Mouse (Mus musculus) liver, embryonic 11.5 days (tissue): ENCODE results near the gene 6430628N08Rik. TPM values are rescaled to one million over a fixed set of nuclear protein-coding genes. Genes with fewer than 3 reads are reported as not detected.

ENCODE experiments used
- ATAC-seq: fragments of 200-750 bp; cut with Nextera tagmentation; replicated peaks from 2 replicates; pipeline ENCODE4 v1.8.0; 2017; ENCODE audit warnings: moderate number of reproducible peaks, mild to moderate bottlenecking, moderate TSS enrichment, moderate library complexity; ENCODE audit not compliant: low FRiP score
- DNase-seq: peaks from one replicate; pipeline ENCODE4 v3.0.0-alpha.2; 2017; ENCODE audit warnings: low spot score
- H3K27ac ChIP-seq: fragments of 300-500 bp; sonication (generic); 2 replicates; pipeline ENCODE4 v1.5.1; 2014; ENCODE audit warnings: mild to moderate bottlenecking, low read depth, low read length, control low read depth
- H3K27me3 ChIP-seq: fragments of 300-500 bp; sonication (generic); replicated peaks from 2 replicates; pipeline ENCODE4 v1.6.1; 2014; ENCODE audit warnings: low read length, mixed read lengths; ENCODE audit not compliant: control insufficient read depth, insufficient read depth
- H3K36me3 ChIP-seq: fragments of 300-500 bp; sonication (generic); 2 replicates; pipeline ENCODE4 v1.6.1; 2014; ENCODE audit warnings: mild to moderate bottlenecking, low read length, moderate library complexity, mixed read lengths; ENCODE audit not compliant: control insufficient read depth, insufficient read depth
- H3K4me1 ChIP-seq: fragments of 300-500 bp; sonication (generic); replicated peaks from 2 replicates; pipeline ENCODE4 v1.6.1; 2014; ENCODE audit warnings: low read length, mixed read lengths; ENCODE audit not compliant: control insufficient read depth, insufficient read depth
- H3K4me2 ChIP-seq: fragments of 300-500 bp; sonication (generic); 2 replicates; pipeline ENCODE4 v1.6.1; 2014; ENCODE audit warnings: mild to moderate bottlenecking, control low read depth, moderate library complexity
- H3K4me3 ChIP-seq: fragments of 300-500 bp; sonication (generic); 2 replicates; pipeline ENCODE4 v1.5.1; 2014; ENCODE audit warnings: low read depth, low read length, control low read depth
- H3K9ac ChIP-seq: fragments of 300-500 bp; sonication (generic); 2 replicates; pipeline ENCODE4 v1.6.1; 2014; ENCODE audit warnings: low read depth, low read length, control low read depth
- H3K9me3 ChIP-seq: fragments of 300-500 bp; sonication (generic); 2 replicates; pipeline ENCODE4 v1.6.1; 2016; ENCODE audit warnings: low read length, inconsistent platforms, mixed read lengths; ENCODE audit not compliant: control insufficient read depth
- WGBS: fragments of 180-500 bp; shearing (Covaris S2); extraction: QIAGEN DNeasy Blood & Tissue Kit; methylation state at CpG from one replicate; pipeline ENCODE4 v1.1.7; 2014; 5-methylcytosine and 5-hydroxymethylcytosine counted together
- polyA plus RNA-seq: library from polyadenylated mRNA; unstranded; fragments of >200 nt; fragmentation: Nextera tagmentation; extraction: Ambion mirVana; gene quantifications from 2 replicates; pipeline ENCODE4 v1.2.1, GENCODE M21; 2014

The 6430628N08Rik gene
- polyA plus RNA-seq, 1 experiment from 2014 or later, result not detected

- no peaks in the 10 kb centered on the region for H3K36me3 ChIP-seq
- DNase-seq (no peak), ATAC-seq (no peak)
- peak within 1 kb of the TSS; percentile 55 for H3K4me2 ChIP-seq
- WGBS, result under 1% methylated on average over 70 of the region's 71 CpGs
- H3K27me3 ChIP-seq, result peaks cover 100% of the 10 kb centered on the region
- no peak within 1 kb of the TSS for H3K27ac ChIP-seq
- peak within 1 kb of the TSS; percentile 31 for H3K4me3 ChIP-seq
- no peaks in the 10 kb centered on the region for H3K4me1 ChIP-seq
- H3K9ac ChIP-seq, result no peak within 1 kb of the TSS
- no peaks in the 10 kb centered on the region for H3K9me3 ChIP-seq
Observed at GRCm38 (mm10) chr4:115939295-115940102, 49.0 kb downstream of the 6430628N08Rik start, which contains the start of gene Dmbx1. Dmbx1 (minus strand) TSS chr4:115939926.

GRCm38 (mm10) chr4:115940681-115941080 is 50.2 kb downstream of the 6430628N08Rik start:
- Histone ChIP-seq H3K27ac (no peak overlapping the region), H3K9me3 (no peaks in the 10 kb centered on the region), H3K9ac (no peak overlapping the region), H3K36me3 (no peaks in the 10 kb centered on the region), H3K27me3 (peaks cover 100% of the 10 kb centered on the region), H3K4me3 (no peak overlapping the region), H3K4me2 (no peak overlapping the region), H3K4me1 (no peaks in the 10 kb centered on the region)
- ATAC-seq (no peak), DNase-seq (no peak)
- WGBS, result 4% methylated on average over 3 of the region's 3 CpGs

GRCm38 (mm10) chr4:115941242-115941820 is 50.9 kb downstream of the 6430628N08Rik start:
- 13% methylated on average over 9 of the region's 9 CpGs for WGBS
- DNase-seq (no peak), ATAC-seq (no peak)
- peaks cover 100% of the 10 kb centered on the region for H3K27me3 ChIP-seq
- H3K4me1 ChIP-seq, result no peaks in the 10 kb centered on the region
- no peaks in the 10 kb centered on the region for H3K36me3 ChIP-seq
- no peak overlapping the region for H3K27ac ChIP-seq
- H3K4me3 ChIP-seq, result no peak overlapping the region
- no peaks in the 10 kb centered on the region for H3K9me3 ChIP-seq
- no peak overlapping the region for H3K4me2 ChIP-seq
- H3K9ac ChIP-seq, result no peak overlapping the region

DNA sequence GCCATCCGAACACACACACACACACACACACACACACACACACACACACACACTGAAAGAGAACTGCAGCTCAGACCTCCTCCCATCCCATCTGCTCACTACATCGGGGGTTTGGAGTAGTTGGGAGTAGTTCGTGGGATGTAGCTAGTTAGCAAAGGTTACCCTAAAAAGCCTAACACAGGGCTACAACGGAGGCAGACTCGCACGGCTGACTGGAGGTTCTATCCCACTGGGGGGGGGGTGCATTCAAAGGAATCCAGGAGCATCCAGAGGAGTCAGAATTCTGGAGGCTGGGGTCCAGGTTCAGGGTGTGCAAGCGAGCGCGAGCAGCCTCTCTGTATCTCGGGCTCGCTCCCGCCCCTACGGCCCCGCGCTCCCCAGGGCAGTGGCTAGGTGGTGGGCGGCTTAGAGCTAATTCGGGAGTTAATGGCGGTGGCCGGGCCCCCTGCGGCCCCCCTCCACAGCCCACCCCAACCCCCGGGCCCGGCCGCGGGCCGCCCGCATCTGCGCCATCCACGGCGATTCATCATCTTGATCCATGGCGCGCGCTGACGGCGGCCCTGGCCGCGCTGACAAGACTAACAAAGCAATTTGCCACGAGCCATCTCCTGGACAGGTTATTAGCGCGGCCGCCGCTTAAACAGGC is 53.3 kb downstream of the 6430628N08Rik start:
- peak overlapping the region; percentile 26; the same call in 1 of the 2 replicates for H3K4me2 ChIP-seq
- no peaks in the 10 kb centered on the region for H3K36me3 ChIP-seq
- ATAC-seq, result no peak
- H3K9ac ChIP-seq, result no peak overlapping the region
- no peak overlapping the region for H3K27ac ChIP-seq
- no peaks in the 10 kb centered on the region for H3K9me3 ChIP-seq
- no peaks in the 10 kb centered on the region for H3K4me1 ChIP-seq
- WGBS, result 2% methylated on average over 41 of the region's 41 CpGs
- H3K4me3 ChIP-seq, result no peak overlapping the region
- no peak for DNase-seq
- peaks cover 86% of the 10 kb centered on the region for H3K27me3 ChIP-seq

Other genes starting within 250 kb of the 6430628N08Rik start
- 0.71 TPM in 2 replicates for gene Cyp4b1, start 242.9 kb upstream of the 6430628N08Rik start, polyA plus RNA-seq
- gene Efcab14, start 152.9 kb upstream of the 6430628N08Rik start, polyA plus RNA-seq, result 34.9 and 38.7 TPM in 2 replicates
- 0.22 TPM in 1 of 2 replicates, not detected in the other for gene Tex38, start 109.6 kb upstream of the 6430628N08Rik start, polyA plus RNA-seq
- gene Atpaf1, start 105.9 kb upstream of the 6430628N08Rik start, polyA plus RNA-seq, result 42.1 and 48.7 TPM in 2 replicates
- 9.7 and 9.8 TPM in 2 replicates for gene Mob3c, start 62.6 kb upstream of the 6430628N08Rik start, polyA plus RNA-seq
- 43.8 and 46.9 TPM in 2 replicates for gene Mknk1, start 51.5 kb upstream of the 6430628N08Rik start, polyA plus RNA-seq
- not detected in 2 replicates for gene Kncn, start 6.3 kb upstream of the 6430628N08Rik start, polyA plus RNA-seq
- not detected in 2 replicates for gene Dmbx1, start 49.3 kb downstream of the 6430628N08Rik start, polyA plus RNA-seq
- gene Faah, start 127.3 kb downstream of the 6430628N08Rik start, polyA plus RNA-seq, result 3.9 and 4.7 TPM in 2 replicates
- 17.8 and 19.5 TPM in 2 replicates for gene Nsun4, start 163.2 kb downstream of the 6430628N08Rik start, polyA plus RNA-seq
- gene Uqcrh, start 184.4 kb downstream of the 6430628N08Rik start, polyA plus RNA-seq, result 483 and 529 TPM in 2 replicates
- 67.6 and 70.8 TPM in 2 replicates for gene Lrrc41, start 184.6 kb downstream of the 6430628N08Rik start, polyA plus RNA-seq
- gene Rad54l, start 233.0 kb downstream of the 6430628N08Rik start, polyA plus RNA-seq, result 59.4 and 61.7 TPM in 2 replicates
- 32.8 and 37.7 TPM in 2 replicates for gene Pomgnt1, start 233.2 kb downstream of the 6430628N08Rik start, polyA plus RNA-seq